Mouse (Mus musculus): Measurements from ENCODE around the gene Myadm.

GRCm38 (mm10) chr7:3296711-3297110 lies 7.8 kb downstream of the Myadm start:
- TF ChIP-seq MYC (IDR thresholded peaks at IDR 0.05; ENCODE audit: low read depth, low read length), result no peak
- TF ChIP-seq USF1 (IDR thresholded peaks at IDR 0.05; ENCODE audit: low read depth, low read length), result no peak
- TF ChIP-seq ELF1 (IDR thresholded peaks at IDR 0.05; ENCODE audit: low read depth, low read length), result no peak
- no peak for TF ChIP-seq POLR2A (IDR thresholded peaks at IDR 0.05; ENCODE audit: control insufficient read depth in 1 of 2, insufficient read depth in 1 of 2, low read depth in 1 of 2, low read length in 2 of 2, poor library complexity in 1 of 2)
- no peak for TF ChIP-seq SIN3A (IDR thresholded peaks at IDR 0.05; ENCODE audit: low read length)
- no peak for TF ChIP-seq SMC3 (IDR thresholded peaks at IDR 0.05; ENCODE audit: low read depth, low read length)
- TF ChIP-seq POLR2AphosphoS2 (IDR thresholded peaks at IDR 0.05; ENCODE audit: low read length), result no peak
- no peak for TF ChIP-seq RAD21 (IDR thresholded peaks at IDR 0.05; ENCODE audit: low read depth, low read length)
- no peak for TF ChIP-seq CTCF (IDR thresholded peaks at IDR 0.05 in 2 of 3, conservative IDR thresholded peaks at IDR 0.05 in 1 of 3; ENCODE audit: control insufficient read depth in 1 of 3, insufficient read depth in 1 of 3, low read depth in 2 of 3, low read length in 3 of 3, poor library complexity in 1 of 3, severe bottlenecking in 1 of 3)
- TF ChIP-seq EP300 (IDR thresholded peaks at IDR 0.05; ENCODE audit: low read depth in 1 of 2, low read length in 2 of 2), result no peak
- TF ChIP-seq USF2 (IDR thresholded peaks at IDR 0.05; ENCODE audit: borderline replicate concordance in 1 of 2, insufficient read depth in 1 of 2, low read depth in 1 of 2, low read length in 2 of 2), result no peak
